Comparison of ENCODE assay signal across 15 mouse cellular contexts in genomic region chr10:42578698-42579474, GRCm38 (mm10). TPM values are rescaled to one million over a fixed set of nuclear protein-coding genes. Genes with fewer than 3 reads are reported as not detected.
DNase-seq lines count a peak whose midpoint lies in the region; ATAC-seq and TF ChIP-seq lines count a peak whose summit lies in the region.
"Had no signal": no experiment of that assay in that cellular context is flagged by ENCODE, and none has a peak within 500 bp of the region (broad histone marks: within the 10 kb centered on the region; RNA-seq: fewer than 3 reads in every experiment).

No protein-coding gene starts in this region.

- WGBS in heart, embryonic 14.5 days, result 2% methylated on average over 22 of the region's 22 CpGs
- 3% methylated on average over 22 of the region's 22 CpGs for WGBS in liver, postnatal 0 days (ENCODE audit: insufficient replicate concordance)
- WGBS in forebrain, embryonic 14.5 days, result under 1% methylated on average over 22 of the region's 22 CpGs
- 2% methylated on average over 22 of the region's 22 CpGs for WGBS in midbrain, postnatal 0 days

- DNase-seq in heart, adult 8-10 months (ENCODE audit: low spot score), result no peak
- no peak for DNase-seq in liver, postnatal 0 days
- no peak for DNase-seq in liver
- peak; percentile 62 for DNase-seq in forebrain, embryonic 14.5 days (ENCODE audit: low spot score)
- no peak for DNase-seq in midbrain, postnatal 0 days (ENCODE audit: low spot score)
- no peak for DNase-seq in urinary bladder, postnatal 25 days (ENCODE audit: low spot score)
- DNase-seq in c-Kit-positive CD71-positive TER-119-positive erythroid progenitor cells, embryonic 14.5 days (ENCODE audit: low spot score), result no peak

- no peaks in the 10 kb centered on the region for H3K9me3 ChIP-seq in heart, embryonic 14.5 days (ENCODE audit: control insufficient read depth, low read length)
- no peaks in the 10 kb centered on the region for H3K9me3 ChIP-seq in liver, postnatal 0 days (ENCODE audit: low read length)
- H3K9me3 ChIP-seq in forebrain, embryonic 14.5 days (replicated peaks; ENCODE audit: control insufficient read depth, low read length), result no peaks in the 10 kb centered on the region
- H3K9me3 ChIP-seq in midbrain, postnatal 0 days (ENCODE audit: low read length), result no peaks in the 10 kb centered on the region
- H3K9me3 ChIP-seq: limb, embryonic 12.5 days had no signal

- peaks cover 99% of the 10 kb centered on the region for H3K27me3 ChIP-seq in heart, embryonic 14.5 days (ENCODE audit: control insufficient read depth, insufficient read depth, low read length)
- peaks cover 100% of the 10 kb centered on the region for H3K27me3 ChIP-seq in liver, postnatal 0 days (ENCODE audit: insufficient read depth, low read length)
- no peaks in the 10 kb centered on the region for H3K27me3 ChIP-seq in forebrain, embryonic 14.5 days (replicated peaks; ENCODE audit: control insufficient read depth, insufficient read depth, low read length)
- peaks cover 67% of the 10 kb centered on the region for H3K27me3 ChIP-seq in midbrain, postnatal 0 days (ENCODE audit: insufficient read depth, low read length)

- H3K4me3 ChIP-seq in heart, embryonic 14.5 days (ENCODE audit: control insufficient read depth in 1 of 2, insufficient read depth in 1 of 2, low read depth in 1 of 2, low read length in 2 of 2), result peak overlapping the region in 1 of 2 experiments; percentile 25; a peak in 2 of 4 replicates
- H3K4me3 ChIP-seq in liver, postnatal 0 days (ENCODE audit: low read depth, low read length), result no peak overlapping the region
- H3K4me3 ChIP-seq in forebrain, embryonic 14.5 days (ENCODE audit: low read depth, low read length), result peak overlapping the region; percentile 68
- peak overlapping the region; percentile 12; the same call in 1 of the 2 replicates for H3K4me3 ChIP-seq in midbrain, postnatal 0 days (ENCODE audit: low read depth, low read length)

- H3K27ac ChIP-seq in heart, embryonic 14.5 days (replicated peaks in 1 of 2; ENCODE audit: control insufficient read depth in 1 of 2, insufficient read depth in 1 of 2, low read depth in 2 of 2, low read length in 2 of 2), result no peak overlapping the region
- H3K27ac ChIP-seq in liver, postnatal 0 days (ENCODE audit: low read depth), result no peak overlapping the region
- H3K27ac ChIP-seq in forebrain, embryonic 14.5 days (ENCODE audit: low read depth, low read length), result peak overlapping the region; percentile 92
- H3K27ac ChIP-seq in midbrain, postnatal 0 days (ENCODE audit: low read depth, low read length), result no peak overlapping the region
- H3K27ac ChIP-seq: limb, embryonic 12.5 days; macrophage had no signal

- no peak overlapping the region for H3K9ac ChIP-seq in heart, embryonic 14.5 days (ENCODE audit: low read length)
- H3K9ac ChIP-seq in liver, postnatal 0 days (replicated peaks), result no peak overlapping the region
- H3K9ac ChIP-seq in forebrain, embryonic 14.5 days (ENCODE audit: low read length), result peak overlapping the region; percentile 90
- H3K9ac ChIP-seq in midbrain, postnatal 0 days (replicated peaks; ENCODE audit: low read length, poor library complexity, severe bottlenecking), result no peak overlapping the region
- H3K9ac ChIP-seq: limb, embryonic 12.5 days had no signal

- H3K4me1 ChIP-seq in heart, embryonic 14.5 days (ENCODE audit: control insufficient read depth in 2 of 2, insufficient read depth in 2 of 2, low read length in 2 of 2), result peaks cover 3 to 23% of the 10 kb centered on the region in 2 experiments; a peak in 3 of 4 replicates
- H3K4me1 ChIP-seq in liver, postnatal 0 days (ENCODE audit: insufficient read depth), result peaks cover 7% of the 10 kb centered on the region
- peaks cover 33% of the 10 kb centered on the region for H3K4me1 ChIP-seq in forebrain, embryonic 14.5 days (ENCODE audit: control insufficient read depth, insufficient read depth, low read length)
- H3K4me1 ChIP-seq in midbrain, postnatal 0 days (ENCODE audit: insufficient read depth, low read length), result no peaks in the 10 kb centered on the region

- H3K4me2 ChIP-seq in heart, embryonic 14.5 days (ENCODE audit: low read length), result 0 out of 2 replicates have a peak overlapping the region, but pooled peaks have one; percentile 51
- H3K4me2 ChIP-seq in liver, postnatal 0 days (ENCODE audit: low read depth, low read length), result 0 out of 2 replicates have a peak overlapping the region, but pooled peaks have one; percentile 22
- peak overlapping the region; percentile 86 for H3K4me2 ChIP-seq in forebrain, embryonic 14.5 days (ENCODE audit: low read length)
- 0 out of 2 replicates have a peak overlapping the region, but pooled peaks have one; percentile 41 for H3K4me2 ChIP-seq in midbrain, postnatal 0 days (ENCODE audit: low read depth, low read length, poor library complexity, severe bottlenecking)

- TF ChIP-seq CTCF in liver, postnatal 0 days (IDR thresholded peaks at IDR 0.05; ENCODE audit: low read depth), result no peak
- no peak for TF ChIP-seq CTCF in midbrain, postnatal 0 days (IDR thresholded peaks at IDR 0.05)

- H3K36me3 ChIP-seq in heart, embryonic 14.5 days (ENCODE audit: control insufficient read depth, insufficient read depth, low read length), result no peaks in the 10 kb centered on the region
- H3K36me3 ChIP-seq in liver, postnatal 0 days (replicated peaks; ENCODE audit: insufficient read depth, low read length), result no peaks in the 10 kb centered on the region
- H3K36me3 ChIP-seq in forebrain, embryonic 14.5 days (ENCODE audit: control insufficient read depth, insufficient read depth, low read length), result peaks cover 11% of the 10 kb centered on the region; the same call in 1 of the 2 replicates
- no peaks in the 10 kb centered on the region for H3K36me3 ChIP-seq in midbrain, postnatal 0 days (ENCODE audit: insufficient read depth, low read length)
- H3K36me3 ChIP-seq: limb, embryonic 12.5 days had no signal

- no peak for ATAC-seq in heart, embryonic 14.5 days (ENCODE audit: insufficient number of reproducible peaks, insufficient read depth, low FRiP score, low read depth)
- no peak for ATAC-seq in liver, postnatal 0 days
- no peak; the same call in 1 of the 2 replicates for ATAC-seq in forebrain, embryonic 14.5 days
- ATAC-seq in midbrain, postnatal 0 days (ENCODE audit: low FRiP score), result no peak
- ATAC-seq: CD4-positive, CD25-positive, alpha-beta regulatory T cell, adult 4 months had no signal

- TF ChIP-seq EP300 in liver, postnatal 0 days (IDR thresholded peaks at IDR 0.05; ENCODE audit: low read depth), result no peak

RNA-seq across cellular contexts. Expression of gene Nr2e1, which starts 4.5 kb away (rescaled TPM):
- not detected in 2 replicates for polyA plus RNA-seq in heart, embryonic 14.5 days (2014; fragmentation: Nextera tagmentation; extraction: Ambion mirVana)
- total RNA-seq in heart, adult 8-10 months (2022), result not detected
- not detected in 2 replicates for polyA plus RNA-seq in liver, postnatal 0 days (2015; fragmentation: Nextera tagmentation; extraction: Ambion mirVana)
- polyA plus RNA-seq in forebrain, embryonic 14.5 days (2014; fragmentation: Nextera tagmentation; extraction: Ambion mirVana), result 33.2 and 39.4 TPM in 2 replicates
- total RNA-seq in midbrain, postnatal 0 days (2014; rRNA removed), result 1.3 and 3.2 TPM in 2 replicates
- polyA plus RNA-seq in midbrain, postnatal 0 days (2015; fragmentation: Nextera tagmentation; extraction: Ambion mirVana), result 3.2 and 3.6 TPM in 2 replicates
- total RNA-seq: common myeloid progenitor, adult 5-6 weeks; neutrophil, adult 5-6 weeks had no signal
- polyA plus RNA-seq: CD4-positive, CD25-positive, alpha-beta regulatory T cell, adult 4 months; gonadal fat pad, adult 2 months; large intestine, adult 2 months; limb, embryonic 12.5 days; macrophage had no signal

RNA-seq across cellular contexts. Expression of gene Ostm1, which starts 4.7 kb away (rescaled TPM):
- 22.3 and 22.7 TPM in 2 replicates for polyA plus RNA-seq in heart, embryonic 14.5 days (2014; fragmentation: Nextera tagmentation; extraction: Ambion mirVana)
- total RNA-seq in heart, adult 8-10 months (2022), result 10 to 100 TPM; 20.3 to 23.7 (median 21.8) TPM
- 10.2 and 12.1 TPM in 2 replicates for polyA plus RNA-seq in liver, postnatal 0 days (2015; fragmentation: Nextera tagmentation; extraction: Ambion mirVana)
- 54.2 and 54.9 TPM in 2 replicates for polyA plus RNA-seq in forebrain, embryonic 14.5 days (2014; fragmentation: Nextera tagmentation; extraction: Ambion mirVana)
- total RNA-seq in midbrain, postnatal 0 days (2014; rRNA removed), result 41.8 and 46.6 TPM in 2 replicates
- 39.5 and 40.0 TPM in 2 replicates for polyA plus RNA-seq in midbrain, postnatal 0 days (2015; fragmentation: Nextera tagmentation; extraction: Ambion mirVana)

Comparison
In these comparisons a context has a peak if more than half of its experiments do, and no peak if none do; other contexts are left out.
1. H3K4me2 ChIP-seq: peak in every context shown above with its lines; median percentile 86 in forebrain, embryonic 14.5 days; 51 in heart, embryonic 14.5 days; 41 in midbrain, postnatal 0 days; 22 in liver, postnatal 0 days.